In genomic region chr2:84875842-84876241, GRCm38 (mm10) we compare ENCODE assay signal across 32 mouse cellular contexts. TPM values are rescaled to one million over a fixed set of nuclear protein-coding genes. Genes with fewer than 3 reads are reported as not detected.
"Had no signal": no experiment of that assay in that cellular context is flagged by ENCODE, and none has a peak within 500 bp of the region (broad histone marks: within the 10 kb centered on the region; RNA-seq: fewer than 3 reads in every experiment).

No protein-coding gene starts in this region.

- DNase-seq: gastrocnemius, postnatal 36 days; heart, adult 11 months; heart, adult 2 months; heart, postnatal 14 days; heart, postnatal 36 days; kidney, adult 11 months; kidney, adult 2 months; kidney, adult 9 months; kidney, postnatal 14 days; kidney, postnatal 36 days; layer of hippocampus, adult 9-11 months; layer of hippocampus, postnatal 36 days; left cerebral cortex, postnatal 4 days had no signal

- H3K4me3 ChIP-seq: heart, adult 2 months; heart, embryonic 13.5 days; heart, embryonic 15.5 days; hindbrain, embryonic 13.5 days; hindbrain, embryonic 15.5 days; kidney, embryonic 15.5 days; limb, embryonic 13.5 days; limb, embryonic 15.5 days; liver, embryonic 12.5 days had no signal

- H3K27ac ChIP-seq: heart, adult 2 months; heart, embryonic 13.5 days; heart, embryonic 15.5 days; hindbrain, embryonic 13.5 days; hindbrain, embryonic 15.5 days; hindbrain, postnatal 0 days; kidney, embryonic 15.5 days; kidney, postnatal 0 days; limb, embryonic 13.5 days; limb, embryonic 15.5 days; liver, embryonic 12.5 days; liver, embryonic 14.5 days had no signal

RNA-seq across cellular contexts. Expression of gene Rtn4rl2, which starts 10.7 kb away (rescaled TPM):
- total RNA-seq: hematopoietic stem cell, adult 5-6 weeks; liver, adult 2 months had no signal

RNA-seq across cellular contexts. Expression of gene Smtnl1, which starts 53.4 kb away (rescaled TPM):
- total RNA-seq: heart, adult 2 months; heart, postnatal 36 days; hindbrain, postnatal 0 days; layer of hippocampus, adult 8-10 months; layer of hippocampus, postnatal 14 days; layer of hippocampus, postnatal 36 days; left cerebral cortex, adult 18-20 months; left cerebral cortex, adult 8-10 months; left cerebral cortex, postnatal 10 days; left cerebral cortex, postnatal 25 days; left cerebral cortex, postnatal 4 days had no signal
